Mouse (Mus musculus) heart, embryonic 15.5 days (tissue): ENCODE measurements at regions not wholly inside any gene's neighbourhood (a gene's known extent, or its start where the extent isn't known, plus 50 kb on each side); places are given as distances from the start of the nearest gene placed in this dataset.
A peak's percentile ranks its signal among the peaks of the same experiment; 100 is the strongest.

Experiments
- ATAC-seq: fragments of 200-750 bp; cut with Nextera tagmentation; replicated peaks from 2 replicates; pipeline ENCODE4 v1.8.0; 2017; ENCODE audit warnings: low read depth, moderate TSS enrichment; ENCODE audit not compliant: insufficient number of reproducible peaks, insufficient read depth, low FRiP score
- H3K27ac ChIP-seq: fragments of 300-500 bp; sonication (generic); 2 replicates; pipeline ENCODE4 v1.5.1; 2015; ENCODE audit warnings: mild to moderate bottlenecking, inconsistent platforms
- H3K27me3 ChIP-seq: fragments of 300-500 bp; sonication (generic); 2 replicates; pipeline ENCODE4 v1.6.1; 2015; ENCODE audit warnings: inconsistent platforms
- H3K36me3 ChIP-seq: fragments of 300-500 bp; sonication (generic); 2 replicates; pipeline ENCODE4 v1.6.1; 2015; ENCODE audit warnings: mild to moderate bottlenecking, inconsistent platforms
- H3K4me1 ChIP-seq: fragments of 300-500 bp; sonication (generic); replicated peaks from 2 replicates; pipeline ENCODE4 v1.6.1; 2015; ENCODE audit warnings: inconsistent platforms
- H3K4me2 ChIP-seq: fragments of 300-500 bp; sonication (generic); 2 replicates; pipeline ENCODE4 v1.6.1; 2015; ENCODE audit warnings: inconsistent platforms, mild to moderate bottlenecking, moderate library complexity
- H3K4me3 ChIP-seq: fragments of 300-500 bp; sonication (generic); 2 replicates; pipeline ENCODE4 v1.5.1; 2015; ENCODE audit warnings: mild to moderate bottlenecking, inconsistent platforms
- H3K9ac ChIP-seq: fragments of 300-500 bp; sonication (generic); 2 replicates; pipeline ENCODE4 v1.6.1; 2015; ENCODE audit warnings: mild to moderate bottlenecking, inconsistent platforms
- H3K9me3 ChIP-seq: fragments of 300-500 bp; sonication (generic); replicated peaks from 2 replicates; pipeline ENCODE4 v1.6.1; 2016; ENCODE audit warnings: inconsistent platforms
- WGBS: fragments of 180-500 bp; shearing (Covaris S2); methylation state at CpG from one replicate; pipeline ENCODE4 v1.1.7; 2015; ENCODE audit warnings: mixed read lengths; 5-methylcytosine and 5-hydroxymethylcytosine counted together

- 81% methylated on average over 10 of the region's 10 CpGs for WGBS
- H3K4me3 ChIP-seq: no peak overlapping the region
- H3K9ac ChIP-seq: no peak overlapping the region
- ATAC-seq: no peak
- H3K27ac ChIP-seq: no peak overlapping the region
- H3K36me3 ChIP-seq: no peaks in the 10 kb centered on the region
- no peaks in the 10 kb centered on the region for H3K27me3 ChIP-seq
- no peak overlapping the region for H3K4me2 ChIP-seq
- peaks cover 7% of the 10 kb centered on the region for H3K4me1 ChIP-seq
- H3K9me3 ChIP-seq: no peaks in the 10 kb centered on the region
These were observed 242.7 kb downstream of the Tshz3 start for GRCm38 (mm10) chr7:36940611-36941010.

GRCm38 (mm10) chr7:36945024-36945815 lies 247.3 kb downstream of the Tshz3 start:
- 40% methylated on average over 14 of the region's 14 CpGs for WGBS

GRCm38 (mm10) chr7:36949511-36949910 lies 251.6 kb downstream of the Tshz3 start:
- H3K4me1 ChIP-seq: peaks cover 21% of the 10 kb centered on the region
- WGBS: 39% methylated on average over 10 of the region's 10 CpGs
- no peak overlapping the region for H3K4me3 ChIP-seq
- ATAC-seq: no peak
- no peaks in the 10 kb centered on the region for H3K36me3 ChIP-seq
- H3K27ac ChIP-seq: peak overlapping the region; percentile 72
- H3K27me3 ChIP-seq: no peaks in the 10 kb centered on the region
- peak overlapping the region; percentile 21; the same call in 1 of the 2 replicates for H3K4me2 ChIP-seq
- H3K9me3 ChIP-seq: no peaks in the 10 kb centered on the region
- no peak overlapping the region for H3K9ac ChIP-seq

More at GRCm38 (mm10) chr7:36945024-36945815, 247.3 kb downstream of the Tshz3 start:
- ATAC-seq: 0 out of 2 replicates have a peak, but pooled peaks have one; percentile 39
- no peaks in the 10 kb centered on the region for H3K9me3 ChIP-seq
- no peak overlapping the region for H3K4me3 ChIP-seq
- no peaks in the 10 kb centered on the region for H3K27me3 ChIP-seq
- H3K9ac ChIP-seq: no peak overlapping the region
- peaks cover 21% of the 10 kb centered on the region for H3K4me1 ChIP-seq
- H3K4me2 ChIP-seq: no peak overlapping the region
- H3K27ac ChIP-seq: peak overlapping the region; percentile 20; the same call in 1 of the 2 replicates
- no peaks in the 10 kb centered on the region for H3K36me3 ChIP-seq

- no peak for ATAC-seq
- Histone ChIP-seq H3K27ac (no peak overlapping the region), H3K27me3 (no peaks in the 10 kb centered on the region), H3K9ac (no peak overlapping the region), H3K4me2 (no peak overlapping the region), H3K4me1 (peaks cover 5% of the 10 kb centered on the region), H3K4me3 (no peak overlapping the region), H3K36me3 (no peaks in the 10 kb centered on the region), H3K9me3 (no peaks in the 10 kb centered on the region)
- WGBS: 51% methylated on average over 3 of the region's 3 CpGs
These were observed 257.5 kb downstream of the Tshz3 start for GRCm38 (mm10) chr7:36955376-36955775.

GRCm38 (mm10) chr7:36958255-36958654 lies 260.3 kb downstream of the Tshz3 start:
- Histone ChIP-seq H3K27me3 (no peaks in the 10 kb centered on the region), H3K36me3 (no peaks in the 10 kb centered on the region), H3K27ac (peak overlapping the region; percentile 81), H3K9me3 (no peaks in the 10 kb centered on the region), H3K4me2 (no peak overlapping the region), H3K4me1 (peaks cover 5% of the 10 kb centered on the region), H3K9ac (no peak overlapping the region), H3K4me3 (no peak overlapping the region)
- WGBS: 31% methylated on average over 8 of the region's 8 CpGs
- peak; percentile 85 for ATAC-seq

- no peaks in the 10 kb centered on the region for H3K9me3 ChIP-seq
- no peak overlapping the region for H3K27ac ChIP-seq
- H3K27me3 ChIP-seq: no peaks in the 10 kb centered on the region
- no peak overlapping the region for H3K4me3 ChIP-seq
- no peak overlapping the region for H3K9ac ChIP-seq
- WGBS: 79% methylated on average over 7 of the region's 7 CpGs
- no peak overlapping the region for H3K4me2 ChIP-seq
- H3K4me1 ChIP-seq: 0 out of 2 replicates have a peak, but pooled peaks cover 2% of the 10 kb centered on the region
- H3K36me3 ChIP-seq: no peaks in the 10 kb centered on the region
- no peak for ATAC-seq
These were observed 273.9 kb downstream of the Tshz3 start for GRCm38 (mm10) chr7:36971772-36972171.

- ATAC-seq: no peak
These were observed 275.9 kb downstream of the Tshz3 start for GRCm38 (mm10) chr7:36973654-36974320.

GRCm38 (mm10) chr7:36974573-36974972 lies 276.7 kb downstream of the Tshz3 start:
- Histone ChIP-seq H3K9me3 (no peaks in the 10 kb centered on the region), H3K9ac (no peak overlapping the region), H3K27ac (no peak overlapping the region), H3K36me3 (no peaks in the 10 kb centered on the region), H3K27me3 (no peaks in the 10 kb centered on the region), H3K4me3 (no peak overlapping the region), H3K4me1 (0 out of 2 replicates have a peak, but pooled peaks cover 2% of the 10 kb centered on the region), H3K4me2 (no peak overlapping the region)
- ATAC-seq: no peak
- 51% methylated on average over 4 of the region's 4 CpGs for WGBS

More at GRCm38 (mm10) chr7:36973654-36974320, 275.9 kb downstream of the Tshz3 start:
- no peak overlapping the region for H3K4me3 ChIP-seq
- no peaks in the 10 kb centered on the region for H3K36me3 ChIP-seq
- no peaks in the 10 kb centered on the region for H3K27me3 ChIP-seq
- no peak overlapping the region for H3K9ac ChIP-seq
- H3K4me2 ChIP-seq: no peak overlapping the region
- WGBS: 49% methylated on average over 10 of the region's 10 CpGs
- H3K9me3 ChIP-seq: no peaks in the 10 kb centered on the region
- no peak overlapping the region for H3K27ac ChIP-seq
- H3K4me1 ChIP-seq: 0 out of 2 replicates have a peak, but pooled peaks cover 2% of the 10 kb centered on the region

GRCm38 (mm10) chr7:36975475-36975874 lies 277.6 kb downstream of the Tshz3 start:
- H3K9ac ChIP-seq: no peak overlapping the region
- H3K36me3 ChIP-seq: no peaks in the 10 kb centered on the region
- 12% methylated on average over 5 of the region's 5 CpGs for WGBS
- no peak overlapping the region for H3K27ac ChIP-seq
- peak overlapping the region; percentile 37; the same call in 1 of the 2 replicates for H3K4me2 ChIP-seq
- H3K9me3 ChIP-seq: no peaks in the 10 kb centered on the region
- H3K4me3 ChIP-seq: peak overlapping the region; percentile 14; the same call in 1 of the 2 replicates
- no peaks in the 10 kb centered on the region for H3K27me3 ChIP-seq
- H3K4me1 ChIP-seq: 0 out of 2 replicates have a peak, but pooled peaks cover 2% of the 10 kb centered on the region
- ATAC-seq: no peak

GRCm38 (mm10) chr7:36977819-36978218 lies 279.9 kb downstream of the Tshz3 start:
- WGBS: 79% methylated on average over 12 of the region's 12 CpGs

GRCm38 (mm10) chr7:36989380-36989779 lies 291.5 kb downstream of the Tshz3 start:
- ATAC-seq: no peak
- 72% methylated on average over 1 of the region's 1 CpGs for WGBS

More at GRCm38 (mm10) chr7:36977819-36978218, 279.9 kb downstream of the Tshz3 start:
- Histone ChIP-seq H3K9ac (no peak overlapping the region), H3K9me3 (no peaks in the 10 kb centered on the region), H3K4me2 (no peak overlapping the region), H3K4me1 (0 out of 2 replicates have a peak, but pooled peaks cover 2% of the 10 kb centered on the region), H3K27ac (no peak overlapping the region), H3K4me3 (no peak overlapping the region), H3K27me3 (no peaks in the 10 kb centered on the region), H3K36me3 (no peaks in the 10 kb centered on the region)
- no peak for ATAC-seq

More at GRCm38 (mm10) chr7:36989380-36989779, 291.5 kb downstream of the Tshz3 start:
- no peaks in the 10 kb centered on the region for H3K27me3 ChIP-seq
- no peaks in the 10 kb centered on the region for H3K4me1 ChIP-seq
- no peak overlapping the region for H3K27ac ChIP-seq
- H3K9ac ChIP-seq: no peak overlapping the region
- no peaks in the 10 kb centered on the region for H3K36me3 ChIP-seq
- no peaks in the 10 kb centered on the region for H3K9me3 ChIP-seq
- H3K4me3 ChIP-seq: no peak overlapping the region
- H3K4me2 ChIP-seq: no peak overlapping the region
